Mouse (Mus musculus): ENCODE results near the gene Mblac2.

- TF ChIP-seq CTCF (IDR thresholded peaks at IDR 0.05; ENCODE audit: borderline replicate concordance, control insufficient read depth, extremely low read depth, insufficient read depth, low read length, poor library complexity) (no peak), POLR2A (IDR thresholded peaks at IDR 0.05; ENCODE audit: control insufficient read depth, extremely low read depth, insufficient read depth, low read length, poor library complexity) (no peak)
These were observed 82.7 kb downstream of the Mblac2 start for GRCm38 (mm10) chr13:81793850-81794249.
